ENCODE assay signal across 20 mouse cellular contexts in genomic region chr12:84814663-84815325, GRCm38 (mm10). TPM values are rescaled to one million over a fixed set of nuclear protein-coding genes. Genes with fewer than 3 reads are reported as not detected.
A peak's percentile ranks its signal among the peaks of the same experiment; 100 is the strongest.
DNase-seq lines count a peak whose midpoint lies in the region; ATAC-seq lines count a peak whose summit lies in the region.
"Had no signal": no experiment of that assay in that cellular context is flagged by ENCODE, and none has a peak within 500 bp of the region (broad histone marks: within the 10 kb centered on the region; RNA-seq: fewer than 3 reads in every experiment).

No protein-coding gene starts in this region.

- no peaks in the 10 kb centered on the region for H3K27me3 ChIP-seq in lung, embryonic 15.5 days
- H3K27me3 ChIP-seq in stomach, embryonic 15.5 days (replicated peaks): no peaks in the 10 kb centered on the region
- H3K27me3 ChIP-seq in forebrain, embryonic 14.5 days (replicated peaks; ENCODE audit: control insufficient read depth, insufficient read depth, low read length): no peaks in the 10 kb centered on the region
- no peaks in the 10 kb centered on the region for H3K27me3 ChIP-seq in liver, embryonic 12.5 days (replicated peaks)
- H3K27me3 ChIP-seq: embryonic facial prominence, embryonic 12.5 days had no signal

- 0 out of 2 replicates have a peak, but pooled peaks cover 2% of the 10 kb centered on the region for H3K4me1 ChIP-seq in brown adipose tissue, adult 24 weeks (ENCODE audit: control insufficient read depth, insufficient read depth, insufficient read length, low read length)
- peaks cover 30% of the 10 kb centered on the region for H3K4me1 ChIP-seq in lung, embryonic 15.5 days
- no peaks in the 10 kb centered on the region for H3K4me1 ChIP-seq in stomach, embryonic 15.5 days
- no peaks in the 10 kb centered on the region for H3K4me1 ChIP-seq in forebrain, embryonic 14.5 days (ENCODE audit: control insufficient read depth, insufficient read depth, low read length)
- H3K4me1 ChIP-seq in liver, embryonic 12.5 days: peaks cover 31% of the 10 kb centered on the region
- H3K4me1 ChIP-seq: embryonic facial prominence, embryonic 12.5 days; hindbrain, embryonic 10.5 days had no signal

- 0 out of 2 replicates have a peak overlapping the region, but pooled peaks have one; percentile 7 for H3K27ac ChIP-seq in brown adipose tissue, adult 24 weeks (replicated peaks; ENCODE audit: low read depth, low read length)
- H3K27ac ChIP-seq in lung, embryonic 15.5 days: peak overlapping the region; percentile 89
- 0 out of 2 replicates have a peak overlapping the region, but pooled peaks have one; percentile 26 for H3K27ac ChIP-seq in stomach, embryonic 15.5 days
- H3K27ac ChIP-seq in forebrain, embryonic 14.5 days (ENCODE audit: low read depth, low read length): no peak overlapping the region
- H3K27ac ChIP-seq in liver, embryonic 12.5 days: no peak overlapping the region
- H3K27ac ChIP-seq: embryonic facial prominence, embryonic 12.5 days; heart, adult 2 months; heart, embryonic 15.5 days; hindbrain, embryonic 10.5 days; hindbrain, embryonic 14.5 days had no signal

- no peaks in the 10 kb centered on the region for H3K36me3 ChIP-seq in lung, embryonic 15.5 days
- no peaks in the 10 kb centered on the region for H3K36me3 ChIP-seq in stomach, embryonic 15.5 days
- H3K36me3 ChIP-seq in forebrain, embryonic 14.5 days (ENCODE audit: control insufficient read depth, insufficient read depth, low read length): no peaks in the 10 kb centered on the region
- no peaks in the 10 kb centered on the region for H3K36me3 ChIP-seq in liver, embryonic 12.5 days
- H3K36me3 ChIP-seq: embryonic facial prominence, embryonic 12.5 days; heart, embryonic 15.5 days; hindbrain, embryonic 10.5 days had no signal

- H3K4me2 ChIP-seq in lung, embryonic 15.5 days: no peak overlapping the region
- no peak overlapping the region for H3K4me2 ChIP-seq in stomach, embryonic 15.5 days
- H3K4me2 ChIP-seq in forebrain, embryonic 14.5 days (ENCODE audit: low read length): no peak overlapping the region
- H3K4me2 ChIP-seq in liver, embryonic 12.5 days: no peak overlapping the region
- H3K4me2 ChIP-seq: embryonic facial prominence, embryonic 12.5 days; heart, embryonic 11.5 days; heart, embryonic 15.5 days; hindbrain, embryonic 14.5 days had no signal

- H3K4me3 ChIP-seq in brown adipose tissue, adult 24 weeks (ENCODE audit: insufficient read depth, low read depth, low read length): no peak overlapping the region
- H3K4me3 ChIP-seq in lung, embryonic 15.5 days: no peak overlapping the region
- H3K4me3 ChIP-seq in stomach, embryonic 15.5 days (replicated peaks): no peak overlapping the region
- no peak overlapping the region for H3K4me3 ChIP-seq in forebrain, embryonic 14.5 days (ENCODE audit: low read depth, low read length)
- no peak overlapping the region for H3K4me3 ChIP-seq in liver, embryonic 12.5 days
- H3K4me3 ChIP-seq: embryonic facial prominence, embryonic 12.5 days; heart, adult 2 months; heart, embryonic 15.5 days; hindbrain, embryonic 10.5 days had no signal

- peak; percentile 71; the same call in 1 of the 2 replicates for ATAC-seq in lung, embryonic 15.5 days (ENCODE audit: borderline replicate concordance, extremely low read depth, low FRiP score, low TSS enrichment)
- peak; percentile 80 for ATAC-seq in stomach, embryonic 15.5 days (ENCODE audit: insufficient read depth, low FRiP score, low read depth)
- no peak for ATAC-seq in forebrain, embryonic 14.5 days
- ATAC-seq in liver, embryonic 12.5 days: no peak
- ATAC-seq: forebrain, postnatal 0 days had no signal

- WGBS in lung, embryonic 15.5 days: 52% methylated on average over 3 of the region's 3 CpGs
- WGBS in stomach, embryonic 15.5 days: 47% methylated on average over 3 of the region's 3 CpGs
- WGBS in forebrain, embryonic 14.5 days: 78% methylated on average over 3 of the region's 3 CpGs
- 74% methylated on average over 3 of the region's 3 CpGs for WGBS in liver, embryonic 12.5 days (ENCODE audit: insufficient replicate concordance)

- peak; percentile 35 for DNase-seq in lung, postnatal 14 days
- no peak for DNase-seq in forebrain, embryonic 14.5 days (ENCODE audit: low spot score)
- no peak for DNase-seq in cerebellum, postnatal 10 days
- DNase-seq in c-Kit-positive CD71-positive TER-119-positive erythroid progenitor cells, embryonic 14.5 days (ENCODE audit: low spot score): no peak
- DNase-seq: adrenal gland, postnatal 14 days; cerebellum, adult 2 months; cerebellum, postnatal 14 days; forebrain, postnatal 0 days; gastrocnemius, postnatal 14 days; heart, postnatal 14 days had no signal

- no peaks in the 10 kb centered on the region for H3K9me3 ChIP-seq in lung, embryonic 15.5 days
- no peaks in the 10 kb centered on the region for H3K9me3 ChIP-seq in stomach, embryonic 15.5 days
- H3K9me3 ChIP-seq in forebrain, embryonic 14.5 days (replicated peaks; ENCODE audit: control insufficient read depth, low read length): no peaks in the 10 kb centered on the region
- no peaks in the 10 kb centered on the region for H3K9me3 ChIP-seq in liver, embryonic 12.5 days (replicated peaks)
- H3K9me3 ChIP-seq: embryonic facial prominence, embryonic 12.5 days; heart, embryonic 15.5 days; hindbrain, embryonic 10.5 days had no signal

- H3K9ac ChIP-seq in lung, embryonic 15.5 days: no peak overlapping the region
- H3K9ac ChIP-seq in stomach, embryonic 15.5 days: no peak overlapping the region
- no peak overlapping the region for H3K9ac ChIP-seq in forebrain, embryonic 14.5 days (ENCODE audit: low read length)
- H3K9ac ChIP-seq in liver, embryonic 12.5 days: no peak overlapping the region
- H3K9ac ChIP-seq: embryonic facial prominence, embryonic 12.5 days; forebrain, postnatal 0 days; heart, embryonic 15.5 days; hindbrain, embryonic 14.5 days had no signal

RNA-seq across cellular contexts. Expression of gene Isca2, which starts 41.7 kb away (rescaled TPM):
- polyA plus RNA-seq in brown adipose tissue, adult 24 weeks (2012; ENCODE audit: insufficient read depth, insufficient read length, missing spikeins): 302 and 313 TPM in 2 replicates
- polyA plus RNA-seq in lung, embryonic 15.5 days (2015; fragmentation: Nextera tagmentation; extraction: Ambion mirVana): 130 and 136 TPM in 2 replicates
- 119 and 125 TPM in 2 replicates for polyA plus RNA-seq in stomach, embryonic 15.5 days (2015; fragmentation: Nextera tagmentation; extraction: Ambion mirVana)
- polyA plus RNA-seq in forebrain, embryonic 14.5 days (2014; fragmentation: Nextera tagmentation; extraction: Ambion mirVana): 137 and 163 TPM in 2 replicates
- polyA plus RNA-seq in liver, embryonic 12.5 days (2016; fragmentation: Nextera tagmentation; extraction: Ambion mirVana): 116 and 123 TPM in 2 replicates

RNA-seq across cellular contexts. Expression of gene Npc2, which starts 41.8 kb away (rescaled TPM):
- 210 and 264 TPM in 2 replicates for polyA plus RNA-seq in brown adipose tissue, adult 24 weeks (2012; ENCODE audit: insufficient read depth, insufficient read length, missing spikeins)
- 150 and 162 TPM in 2 replicates for polyA plus RNA-seq in lung, embryonic 15.5 days (2015; fragmentation: Nextera tagmentation; extraction: Ambion mirVana)
- 62.1 and 67.8 TPM in 2 replicates for polyA plus RNA-seq in stomach, embryonic 15.5 days (2015; fragmentation: Nextera tagmentation; extraction: Ambion mirVana)
- 72.5 and 76.4 TPM in 2 replicates for polyA plus RNA-seq in forebrain, embryonic 14.5 days (2014; fragmentation: Nextera tagmentation; extraction: Ambion mirVana)
- polyA plus RNA-seq in liver, embryonic 12.5 days (2016; fragmentation: Nextera tagmentation; extraction: Ambion mirVana): 23.6 and 24.0 TPM in 2 replicates

Comparison
In these comparisons a context has a peak if more than half of its experiments do, and no peak if none do; other contexts are left out.
1. H3K27ac ChIP-seq: peak in brown adipose tissue, adult 24 weeks (single experiment), lung, embryonic 15.5 days (single experiment) and stomach, embryonic 15.5 days (single experiment); none in forebrain, embryonic 14.5 days (single experiment) and liver, embryonic 12.5 days (single experiment).
2. ATAC-seq: peak in lung, embryonic 15.5 days (single experiment) and stomach, embryonic 15.5 days (single experiment); none in forebrain, embryonic 14.5 days (single experiment) and liver, embryonic 12.5 days (single experiment).